Mouse (Mus musculus) heart, postnatal 10 days (tissue): ENCODE results near the gene Mtor. TPM values are rescaled to one million over a fixed set of nuclear protein-coding genes. Genes with fewer than 3 reads are reported as not detected.

Experiments
- DNase-seq, 2 experiments: peaks; one replicate each; pipeline ENCODE4 v3.0.0; 2021
- intact Hi-C: fragments of 180-260 bp; cut with DNase I; formaldehyde crosslinking; loops from one replicate; pipeline ENCODE4 v1.15.1; 2025
- total RNA-seq, 2 experiments: library from RNA; stranded (reverse); gene quantifications; 2 replicates each; pipeline ENCODE4 v1.2.3; 2021

Gene Mtor
- total RNA-seq, 2 experiments from 2014 or later = 57.5 to 59.4 TPM

DNA sequence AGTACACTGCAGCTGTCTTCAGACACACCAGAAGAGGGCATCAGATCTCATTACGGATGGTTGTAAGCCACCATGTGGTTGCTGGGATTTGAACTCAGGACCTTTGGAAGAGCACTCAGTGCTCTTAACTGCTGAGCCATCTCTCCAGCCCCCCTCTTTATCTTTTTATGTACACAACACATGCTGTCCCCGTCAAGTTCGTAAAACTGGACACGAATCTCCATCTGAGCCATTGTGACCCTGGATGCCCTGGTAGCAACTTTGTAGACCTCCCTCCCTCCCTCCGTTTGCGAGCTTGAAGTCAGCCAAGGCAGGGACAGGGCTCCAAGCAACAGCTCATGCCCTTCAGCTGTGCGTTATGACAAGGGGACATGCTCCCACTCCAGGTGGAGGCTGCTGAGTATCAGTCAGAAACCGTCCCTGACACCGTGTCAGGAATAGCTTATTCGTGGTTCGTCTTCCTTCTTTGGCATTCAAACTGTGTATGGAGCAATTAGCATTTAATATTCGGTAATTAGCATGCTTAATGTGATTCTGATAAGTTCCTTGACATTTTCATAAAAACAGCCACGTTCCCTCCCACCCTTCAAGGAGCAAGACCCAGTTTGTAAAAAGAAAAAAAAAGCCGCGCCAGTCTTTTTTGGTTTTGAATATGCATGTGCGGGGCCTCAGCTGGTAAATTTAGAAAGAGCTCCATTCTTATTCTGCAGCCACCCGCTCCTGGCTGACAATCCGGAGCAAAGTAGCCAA lies 142.2 kb downstream of the Mtor start:
- DNase-seq = peak; percentile 47 to 49
- intact Hi-C loops = no loop called here

DNA sequence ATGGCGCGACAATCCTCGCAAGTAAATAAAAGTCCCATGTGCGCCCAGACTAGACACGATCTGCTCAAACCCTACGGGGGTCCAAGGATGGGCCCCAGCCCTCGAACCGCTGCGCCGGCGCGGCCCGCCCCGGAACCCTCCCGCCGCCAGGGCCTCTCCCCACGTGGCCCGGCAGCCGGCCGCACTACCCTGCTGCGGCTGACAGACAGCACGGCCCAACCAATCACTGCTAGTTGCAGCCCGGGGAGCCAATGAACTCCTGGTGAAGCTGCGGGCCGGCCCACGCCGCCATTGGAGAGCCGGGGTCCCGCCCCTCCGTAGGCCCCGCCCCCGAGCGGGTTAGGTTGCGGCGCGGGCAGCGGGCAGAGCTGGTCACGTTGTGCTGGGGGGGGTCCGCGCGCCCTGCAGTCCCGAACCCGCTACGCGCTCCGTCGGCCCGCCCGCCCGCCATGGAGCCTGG lies 142.8 kb downstream of the Mtor start, which contains the start of gene Srm:
Gene Srm (plus strand): TSS at position 333 of the 460 bp plus-strand sequence.
- DNase-seq = peak; percentile 98 to 99
- intact Hi-C loops = no loop called here

DNA sequence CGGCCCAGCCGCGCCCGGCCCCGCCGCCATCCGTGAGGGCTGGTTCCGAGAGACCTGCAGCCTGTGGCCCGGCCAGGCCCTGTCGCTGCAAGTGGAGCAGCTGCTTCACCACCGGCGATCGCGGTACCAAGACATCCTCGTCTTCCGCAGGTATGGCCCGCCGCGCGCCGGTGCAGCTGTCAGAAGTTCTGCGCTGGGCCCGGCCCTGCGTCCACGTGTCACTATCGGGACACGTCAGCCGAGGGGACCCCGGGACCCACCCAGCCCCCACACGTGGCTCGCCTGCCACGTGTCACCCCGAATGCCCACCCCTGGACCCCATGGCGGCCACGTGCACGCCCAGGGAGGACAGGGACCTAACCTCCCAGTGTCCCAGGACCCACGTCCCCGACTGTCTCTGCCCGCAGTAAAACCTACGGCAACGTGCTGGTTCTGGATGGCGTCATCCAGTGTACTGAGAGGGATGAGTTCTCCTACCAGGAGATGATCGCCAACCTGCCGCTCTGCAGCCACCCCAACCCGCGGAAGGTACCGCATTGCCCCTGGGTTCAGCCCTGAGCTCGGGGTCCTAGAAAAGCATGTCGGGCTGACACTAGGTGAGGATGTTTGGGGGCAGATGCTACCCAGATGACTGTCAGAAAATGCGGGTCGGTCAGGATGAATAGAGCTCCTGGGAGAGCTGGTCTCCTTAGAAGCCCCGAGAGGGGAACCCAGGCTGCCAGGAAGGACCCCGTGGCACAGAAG lies 143.4 kb downstream of the Mtor start:
- intact Hi-C loops = no loop called here
- no peak for DNase-seq

DNA sequence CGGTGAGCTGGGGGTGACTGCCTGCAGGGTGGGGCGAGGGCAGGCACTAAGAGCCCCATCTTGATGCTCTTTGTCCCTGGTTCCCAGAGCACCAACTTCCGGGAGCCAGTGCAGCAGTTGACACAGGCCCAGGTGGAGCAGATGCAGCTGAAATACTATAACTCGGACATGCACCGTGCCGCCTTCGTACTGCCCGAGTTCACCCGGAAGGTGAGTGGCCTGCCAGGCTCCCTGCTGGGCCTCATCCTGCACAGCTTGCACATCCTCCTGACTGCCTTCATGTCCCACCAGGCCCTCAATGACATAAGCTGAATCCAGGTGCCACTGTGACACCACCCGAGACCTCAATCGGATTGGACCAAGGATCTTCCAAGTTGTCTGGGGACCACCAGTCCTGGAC lies 145.6 kb downstream of the Mtor start:
- intact Hi-C loops = no loop called here
- no peak for DNase-seq

DNA sequence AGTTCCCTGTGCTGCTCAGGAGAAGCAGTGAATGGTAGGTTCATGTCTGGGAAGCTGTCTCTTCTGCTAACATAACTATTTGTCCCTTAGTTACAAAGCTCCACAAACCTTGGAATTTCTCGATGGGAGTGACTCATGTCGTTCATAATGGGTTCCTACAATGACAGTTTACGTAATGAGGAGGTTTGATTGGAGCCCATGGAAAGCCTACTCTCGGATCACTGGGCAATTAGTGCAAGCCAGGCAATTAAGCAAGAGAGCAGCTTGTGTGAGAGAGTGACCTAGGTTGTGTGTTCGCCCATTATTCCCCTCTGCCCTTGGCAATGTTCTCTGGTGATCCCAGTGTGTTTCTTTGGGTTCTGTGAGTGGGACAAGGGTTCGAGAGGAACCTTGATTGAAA lies 147.5 kb downstream of the Mtor start:
- intact Hi-C loops = no loop called here

DNA sequence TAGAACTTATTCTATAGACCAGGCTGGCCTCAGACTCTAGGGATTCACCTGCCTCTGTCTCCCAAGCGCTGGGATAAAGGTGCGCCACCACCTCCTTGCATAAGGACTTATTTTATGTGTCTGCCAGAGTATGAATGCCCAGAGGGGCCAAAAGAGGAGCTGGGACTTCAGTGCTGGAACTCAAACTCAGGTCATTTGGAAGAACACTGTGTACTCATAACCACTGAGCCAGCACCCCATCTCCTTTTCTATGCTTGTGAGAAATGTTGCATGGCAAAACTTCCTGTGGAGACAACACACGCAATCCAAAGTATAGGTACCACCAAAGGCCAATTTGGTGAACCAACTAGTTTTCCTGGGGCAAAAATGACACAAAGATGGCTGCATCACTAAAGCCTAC lies 148.3 kb downstream of the Mtor start:
- no peak for DNase-seq
- intact Hi-C loops = no loop called here

More for the DNA sequence above, 147.5 kb downstream of the Mtor start:
- no peak for DNase-seq

DNA sequence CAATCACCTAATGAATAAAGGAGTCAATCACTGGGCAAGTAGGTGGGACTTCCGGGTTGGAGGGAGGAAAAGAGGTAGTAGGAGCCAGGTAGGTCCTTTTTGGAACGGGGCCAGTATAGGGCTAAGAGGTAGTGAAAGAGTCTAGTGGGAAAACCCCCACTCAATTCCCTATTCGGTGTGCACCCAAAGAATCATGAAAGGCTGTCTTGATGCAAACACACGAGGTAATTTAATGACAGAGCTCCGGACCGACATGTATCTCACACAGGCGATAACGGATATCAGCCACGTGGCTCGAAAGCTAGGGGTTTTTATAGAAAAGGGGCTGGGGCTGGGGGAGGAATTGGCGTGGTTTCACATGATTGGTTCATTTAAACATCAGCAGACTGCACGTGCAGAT lies 150.4 kb downstream of the Mtor start:
- no peak for DNase-seq
- intact Hi-C loops = no loop called here

DNA sequence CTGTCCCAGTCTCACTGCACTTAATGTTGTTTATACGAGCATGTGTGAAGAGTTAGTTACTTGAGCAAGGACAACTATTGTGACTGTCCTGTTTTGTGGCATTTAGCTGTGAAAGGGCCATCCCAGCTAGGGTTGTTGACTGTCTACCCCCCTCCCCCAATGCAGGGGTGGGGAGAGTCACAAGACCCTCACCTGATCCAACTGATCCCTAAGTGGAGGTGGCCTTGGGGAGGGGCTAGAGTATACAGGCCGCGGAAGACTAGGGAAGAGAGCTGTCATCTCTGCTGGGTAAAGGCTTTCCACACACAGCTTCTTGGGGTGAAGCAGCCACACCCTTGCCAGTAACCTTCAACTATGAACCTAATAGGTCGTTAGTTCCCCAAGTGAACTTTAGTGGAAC lies 151.9 kb downstream of the Mtor start:
- intact Hi-C loops = no loop called here
- DNase-seq = no peak

DNA sequence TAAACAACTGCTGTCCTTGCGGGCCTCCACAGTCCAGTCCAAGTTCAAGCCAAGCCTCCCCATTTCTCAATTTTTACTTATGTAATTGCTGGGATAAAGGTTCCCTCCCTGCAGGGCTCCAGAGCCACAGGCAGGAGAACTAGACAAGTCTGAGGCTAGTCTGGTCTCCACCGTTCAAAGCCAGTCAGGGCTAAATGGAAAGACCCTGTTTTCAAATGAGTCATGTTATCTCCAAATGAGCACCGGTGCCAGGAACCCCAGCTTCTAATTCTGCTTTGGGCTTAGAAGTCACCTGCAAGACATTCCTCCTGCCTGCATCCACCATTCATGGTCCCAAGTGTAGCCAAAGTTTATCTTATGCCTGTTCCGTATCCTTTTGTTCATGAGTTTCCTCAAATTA lies 153.5 kb downstream of the Mtor start:
- intact Hi-C loops = no loop called here
- DNase-seq = no peak

DNA sequence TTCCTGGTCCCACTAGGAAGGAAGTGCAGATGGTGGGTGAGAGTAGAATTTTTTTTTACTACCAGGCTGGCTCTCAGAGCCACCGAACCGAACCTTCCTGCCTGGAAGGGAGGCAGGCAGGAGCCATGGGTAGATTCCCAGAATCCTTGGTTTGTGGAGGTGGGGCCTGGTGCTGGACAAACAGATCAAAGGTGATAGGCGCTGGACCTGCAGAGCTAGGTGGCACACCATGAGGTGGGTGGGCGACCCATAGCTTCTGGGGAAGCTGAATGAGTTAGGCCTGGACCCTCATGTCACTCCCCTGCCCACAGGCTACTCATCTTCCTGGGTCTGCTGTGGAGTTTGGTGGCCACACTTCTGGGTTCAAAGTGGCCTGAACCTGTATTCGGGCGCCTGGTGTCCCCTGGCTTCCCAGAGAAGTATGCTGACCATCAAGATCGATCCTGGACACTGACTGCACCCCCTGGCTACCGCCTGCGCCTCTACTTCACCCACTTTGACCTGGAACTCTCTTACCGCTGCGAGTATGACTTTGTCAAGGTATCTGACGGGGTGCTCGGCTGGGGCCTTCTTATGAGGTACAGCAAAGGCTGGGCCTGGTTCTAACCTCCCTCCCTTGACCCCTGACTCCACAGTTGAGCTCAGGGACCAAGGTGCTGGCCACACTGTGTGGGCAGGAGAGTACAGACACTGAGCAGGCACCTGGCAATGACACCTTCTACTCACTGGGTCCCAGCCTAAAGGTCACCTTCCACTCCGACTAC lies 154.1 kb downstream of the Mtor start, which contains the start of gene Masp2:
Gene Masp2 (plus strand): TSS at position 198 of the 764 bp plus-strand sequence.
- intact Hi-C loops = no loop called here

DNA sequence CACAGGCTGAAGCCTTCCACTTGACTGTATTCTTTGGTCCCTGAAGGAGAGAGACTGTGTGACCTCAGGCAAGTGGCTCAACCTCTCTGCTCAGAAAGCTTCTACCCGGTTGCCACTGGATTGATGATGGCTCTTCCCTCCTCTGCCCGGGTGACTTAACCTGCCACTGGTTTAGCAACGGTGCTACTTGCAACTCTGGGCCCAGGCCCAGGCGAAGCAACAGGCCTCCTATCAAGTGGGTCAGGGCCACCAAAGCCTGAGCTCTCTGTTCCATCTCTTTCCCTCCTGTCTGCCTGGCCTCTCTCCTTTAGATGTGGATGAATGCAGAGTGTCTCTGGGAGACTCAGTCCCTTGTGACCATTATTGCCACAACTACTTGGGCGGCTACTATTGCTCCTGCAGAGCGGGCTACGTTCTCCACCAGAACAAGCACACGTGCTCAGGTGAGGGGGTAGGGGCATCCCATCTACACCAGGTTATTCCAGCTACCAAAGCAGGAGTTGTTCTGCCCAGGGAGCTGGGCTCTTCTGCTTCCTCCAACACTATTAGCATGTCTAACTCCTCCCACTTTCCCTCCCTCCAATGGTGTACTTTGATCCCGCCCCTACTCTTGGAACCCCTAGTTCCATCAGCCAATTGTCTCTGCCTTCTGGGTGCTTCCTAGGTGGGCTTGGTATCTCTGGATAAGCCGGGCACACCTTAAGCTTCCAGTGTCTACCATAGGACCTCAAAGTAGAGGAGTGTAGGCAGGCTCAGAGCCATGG lies 155.1 kb downstream of the Mtor start:
- intact Hi-C loops = no loop called here
- DNase-seq = no peak

More for the DNA sequence above, 154.1 kb downstream of the Mtor start, which contains the start of gene Masp2:
- no peak for DNase-seq

DNA sequence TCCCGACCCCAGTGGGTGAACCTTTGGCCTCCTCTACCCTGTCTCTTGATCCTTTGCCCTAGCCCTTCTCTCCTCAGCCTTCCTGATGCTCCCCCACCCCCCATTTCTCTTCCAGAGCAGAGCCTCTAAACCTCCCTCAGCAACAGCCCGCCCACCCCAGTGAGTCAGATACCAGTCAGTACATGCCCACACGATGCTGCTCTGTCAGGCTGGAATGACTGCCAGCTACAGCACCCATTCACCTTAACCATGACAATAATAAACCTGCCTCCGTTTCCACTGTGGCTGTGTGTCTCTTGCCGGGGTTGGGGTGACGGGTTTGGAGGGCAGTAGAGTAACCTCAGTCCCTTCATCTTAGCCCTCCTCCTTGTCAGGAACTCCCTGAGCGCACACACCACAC lies 155.7 kb downstream of the Mtor start:
- intact Hi-C loops = no loop called here
- no peak for DNase-seq

DNA sequence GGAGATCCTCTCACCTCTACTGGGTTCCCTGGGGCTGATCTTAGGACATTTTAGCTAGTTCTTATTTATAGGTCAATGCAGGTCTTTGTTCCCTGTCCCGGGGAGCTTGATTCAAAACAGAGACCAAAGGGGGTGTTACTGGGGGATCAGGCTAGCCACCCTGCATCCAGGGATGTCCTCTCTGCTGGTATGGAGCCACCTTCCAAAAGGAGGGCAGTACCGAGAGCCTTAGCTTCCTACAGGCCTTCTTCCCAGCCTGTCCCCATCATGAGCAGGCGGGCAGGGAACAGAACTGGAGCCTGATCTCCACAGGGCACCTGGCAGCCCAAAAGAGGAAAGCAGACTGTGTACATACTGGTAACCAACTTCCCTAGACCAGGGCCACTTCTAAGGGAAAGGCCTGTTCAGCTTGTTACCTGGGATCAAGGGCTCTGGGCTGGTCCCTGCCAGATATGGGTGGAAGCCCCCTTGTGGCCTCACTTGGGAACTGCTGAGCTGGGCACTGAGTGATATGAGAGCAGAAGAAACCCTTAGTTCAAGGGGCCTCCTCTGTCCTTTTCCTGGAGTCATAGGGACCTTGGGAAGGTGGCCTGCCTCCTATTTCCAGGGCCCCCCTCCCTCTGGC lies 156.2 kb downstream of the Mtor start:
- peak; percentile 59 to 71 for DNase-seq
- intact Hi-C loops = loop anchor here (5.0 kb wide), 1 partner anchor 437 kb away; no protein-coding TSS in a partner anchor

Other genes starting within 250 kb of the Mtor start
- gene Disp3, start 160.6 kb upstream of the Mtor start, total RNA-seq = under 1 TPM in 1 of 2 experiments, not detected in 1; 0.14 TPM
- gene Ubiad1, start 3.8 kb upstream of the Mtor start, total RNA-seq = 10 to 100 TPM; 22.7 TPM
- gene Angptl7, start 51.8 kb downstream of the Mtor start, total RNA-seq = 1 to 10 TPM; 3.3 to 4.8 TPM
- 10 to 100 TPM; 55.4 to 56.0 TPM for gene Exosc10, start 109.8 kb downstream of the Mtor start, total RNA-seq
- gene Srm, start 142.9 kb downstream of the Mtor start, total RNA-seq = 10 to 100 TPM; 25.4 to 26.8 TPM
- under 1 TPM; 0.29 to 0.30 TPM for gene Masp2, start 153.9 kb downstream of the Mtor start, total RNA-seq
- 100 to 1,000 TPM; 148 to 181 TPM for gene Tardbp, start 178.4 kb downstream of the Mtor start, total RNA-seq
- gene Gm572, start 194.7 kb downstream of the Mtor start, total RNA-seq = 1 to 10 TPM; 4.5 to 5.0 TPM